Mouse (Mus musculus): ENCODE measurements at regions not wholly inside any gene's neighbourhood (a gene's known extent, or its start where the extent isn't known, plus 50 kb on each side); places are given as distances from the start of the nearest gene placed in this dataset.

DNA sequence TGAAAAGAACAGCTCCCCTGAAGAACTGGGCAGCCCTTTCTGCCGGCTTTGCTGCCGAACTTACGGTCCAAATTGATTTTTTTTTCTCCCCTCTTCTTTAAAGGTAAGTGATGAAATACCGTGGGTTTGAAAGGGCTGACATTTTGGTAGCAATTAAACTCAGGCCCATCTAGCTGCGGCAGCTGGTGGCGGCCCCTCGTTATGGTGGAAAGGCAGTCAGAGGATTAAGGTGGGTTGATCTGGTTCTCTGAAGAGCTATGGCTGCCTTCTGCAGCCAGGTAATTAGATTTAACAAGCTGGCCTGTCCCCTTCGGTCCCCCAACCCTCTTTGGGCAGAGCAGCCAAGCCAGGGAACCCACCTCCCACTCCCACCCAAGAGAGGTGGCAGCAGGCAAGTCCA is 214.1 kb upstream of the Csf3r start:
- Histone ChIP-seq H3K27me3 (ENCODE audit: control insufficient read depth, insufficient read depth, low read length) (no peaks in the 10 kb centered on the region), H3K36me3 (ENCODE audit: control insufficient read depth, insufficient read depth, low read length) (no peaks in the 10 kb centered on the region), H3K27ac (ENCODE audit: low read length) (no peak overlapping the region), H3K4me2 (ENCODE audit: low read depth, low read length) (no peak overlapping the region), H3K4me1 (ENCODE audit: control insufficient read depth, insufficient read depth, low read length) (no peaks in the 10 kb centered on the region), H3K9ac (ENCODE audit: low read length) (no peak overlapping the region), H3K9me3 (replicated peaks; ENCODE audit: control insufficient read depth, low read length) (no peaks in the 10 kb centered on the region), H3K4me3 (replicated peaks; ENCODE audit: low read length) (no peak overlapping the region)
- no peak for ATAC-seq (ENCODE audit: insufficient read depth, low FRiP score)
- WGBS: 63% methylated on average over 8 of the region's 8 CpGs

DNA sequence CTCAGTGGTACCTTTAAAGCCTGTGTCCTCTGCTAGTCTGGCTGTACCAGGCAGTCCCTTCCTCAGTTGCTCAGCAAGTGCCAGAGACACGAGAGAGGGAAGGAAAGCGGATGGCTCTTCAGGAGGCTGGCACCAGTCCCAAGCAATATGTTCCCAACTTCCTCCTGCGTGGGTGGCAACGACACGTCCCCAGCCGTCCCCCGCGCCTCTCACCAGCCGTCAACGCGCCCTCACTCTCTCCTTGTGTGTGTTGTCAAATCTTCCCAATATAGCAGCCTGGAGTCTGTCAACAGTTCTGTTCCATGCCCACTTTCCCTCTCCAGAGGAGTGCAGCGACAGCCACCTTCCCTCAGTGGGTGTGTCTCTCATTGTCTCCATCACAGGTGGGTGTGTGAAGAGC is 210.0 kb upstream of the Csf3r start:
- WGBS: 78% methylated on average over 12 of the region's 12 CpGs
- Histone ChIP-seq H3K9me3 (replicated peaks; ENCODE audit: control insufficient read depth, low read length) (no peaks in the 10 kb centered on the region), H3K4me2 (ENCODE audit: low read depth, low read length) (no peak overlapping the region), H3K4me1 (ENCODE audit: control insufficient read depth, insufficient read depth, low read length) (no peaks in the 10 kb centered on the region), H3K9ac (ENCODE audit: low read length) (no peak overlapping the region), H3K4me3 (replicated peaks; ENCODE audit: low read length) (no peak overlapping the region), H3K27ac (ENCODE audit: low read length) (no peak overlapping the region), H3K36me3 (ENCODE audit: control insufficient read depth, insufficient read depth, low read length) (no peaks in the 10 kb centered on the region), H3K27me3 (ENCODE audit: control insufficient read depth, insufficient read depth, low read length) (no peaks in the 10 kb centered on the region)
- ATAC-seq (ENCODE audit: insufficient read depth, low FRiP score): no peak

GRCm38 (mm10) chr4:125815276-125815675 is 209.1 kb upstream of the Csf3r start:
- Histone ChIP-seq H3K27me3 (ENCODE audit: control insufficient read depth, insufficient read depth, low read length) (no peaks in the 10 kb centered on the region), H3K4me1 (ENCODE audit: control insufficient read depth, insufficient read depth, low read length) (no peaks in the 10 kb centered on the region)

DNA sequence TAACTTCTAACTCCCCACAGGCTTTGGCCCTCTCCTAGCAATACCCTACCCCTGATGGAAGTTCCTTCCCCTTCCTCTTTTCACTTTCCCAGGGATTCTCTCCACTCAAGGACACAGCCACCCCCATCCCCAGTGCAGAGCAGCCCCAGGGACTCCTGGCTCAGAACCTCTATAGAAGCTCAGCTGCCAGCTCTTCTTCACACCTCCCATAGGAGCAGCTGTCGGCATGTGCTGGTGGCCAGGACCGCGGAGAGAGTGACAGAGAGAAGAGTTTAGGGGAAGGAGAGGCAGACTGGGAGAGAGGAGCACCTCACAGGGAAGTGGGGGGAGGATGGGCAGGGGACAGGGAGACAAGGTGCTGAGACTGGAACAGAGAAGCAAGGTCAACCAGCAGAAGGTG is 199.8 kb upstream of the Csf3r start:
- ATAC-seq (ENCODE audit: insufficient read depth, low FRiP score): no peak
- no peaks in the 10 kb centered on the region for H3K36me3 ChIP-seq (ENCODE audit: control insufficient read depth, insufficient read depth, low read length)
- no peaks in the 10 kb centered on the region for H3K4me1 ChIP-seq (ENCODE audit: control insufficient read depth, insufficient read depth, low read length)
- no peaks in the 10 kb centered on the region for H3K27me3 ChIP-seq (ENCODE audit: control insufficient read depth, insufficient read depth, low read length)
- 21% methylated on average over 3 of the region's 3 CpGs for WGBS
- H3K9ac ChIP-seq (ENCODE audit: low read length): no peak overlapping the region
- H3K4me3 ChIP-seq (replicated peaks; ENCODE audit: low read length): no peak overlapping the region
- no peaks in the 10 kb centered on the region for H3K9me3 ChIP-seq (replicated peaks; ENCODE audit: control insufficient read depth, low read length)
- no peak overlapping the region for H3K27ac ChIP-seq (ENCODE audit: low read length)
- no peak overlapping the region for H3K4me2 ChIP-seq (ENCODE audit: low read depth, low read length)

More at GRCm38 (mm10) chr4:125815276-125815675, 209.1 kb upstream of the Csf3r start:
- Histone ChIP-seq H3K4me3 (replicated peaks; ENCODE audit: low read length) (no peak overlapping the region), H3K9me3 (replicated peaks; ENCODE audit: control insufficient read depth, low read length) (no peaks in the 10 kb centered on the region), H3K36me3 (ENCODE audit: control insufficient read depth, insufficient read depth, low read length) (no peaks in the 10 kb centered on the region), H3K9ac (ENCODE audit: low read length) (no peak overlapping the region), H3K27ac (ENCODE audit: low read length) (no peak overlapping the region), H3K4me2 (ENCODE audit: low read depth, low read length) (no peak overlapping the region)
- whole genome bisulfite sequencing: 54% methylated on average over 3 of the region's 3 CpGs
- no peak for ATAC-seq (ENCODE audit: insufficient read depth, low FRiP score)

DNA sequence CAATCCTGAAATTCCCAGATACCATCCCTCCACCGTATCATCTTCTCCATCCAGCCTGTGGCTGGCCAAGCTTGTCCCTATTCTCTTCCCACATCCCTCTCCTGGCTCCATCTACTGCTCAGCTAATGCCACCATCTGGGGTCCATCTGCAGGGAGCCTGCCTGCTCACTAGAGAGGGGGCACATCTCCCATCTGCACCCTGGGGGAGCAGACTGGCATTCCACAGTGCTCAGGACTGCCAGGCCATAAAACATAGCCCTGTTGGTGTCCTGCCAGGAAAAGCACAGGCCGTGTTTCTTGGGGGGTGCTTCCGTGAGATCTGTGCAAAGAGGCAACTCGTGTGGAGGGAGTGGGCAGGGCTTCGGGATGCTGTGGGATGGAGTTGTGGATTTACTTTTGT is 197.9 kb upstream of the Csf3r start:
- no peaks in the 10 kb centered on the region for H3K9me3 ChIP-seq (replicated peaks; ENCODE audit: control insufficient read depth, low read length)
- H3K27me3 ChIP-seq (ENCODE audit: control insufficient read depth, insufficient read depth, low read length): no peaks in the 10 kb centered on the region
- H3K4me1 ChIP-seq (ENCODE audit: control insufficient read depth, insufficient read depth, low read length): no peaks in the 10 kb centered on the region
- no peak overlapping the region for H3K4me3 ChIP-seq (replicated peaks; ENCODE audit: low read length)
- ATAC-seq (ENCODE audit: insufficient read depth, low FRiP score): no peak
- H3K27ac ChIP-seq (ENCODE audit: low read length): no peak overlapping the region
- H3K4me2 ChIP-seq (ENCODE audit: low read depth, low read length): no peak overlapping the region
- no peaks in the 10 kb centered on the region for H3K36me3 ChIP-seq (ENCODE audit: control insufficient read depth, insufficient read depth, low read length)
- no peak overlapping the region for H3K9ac ChIP-seq (ENCODE audit: low read length)
- WGBS: 66% methylated on average over 5 of the region's 5 CpGs

DNA sequence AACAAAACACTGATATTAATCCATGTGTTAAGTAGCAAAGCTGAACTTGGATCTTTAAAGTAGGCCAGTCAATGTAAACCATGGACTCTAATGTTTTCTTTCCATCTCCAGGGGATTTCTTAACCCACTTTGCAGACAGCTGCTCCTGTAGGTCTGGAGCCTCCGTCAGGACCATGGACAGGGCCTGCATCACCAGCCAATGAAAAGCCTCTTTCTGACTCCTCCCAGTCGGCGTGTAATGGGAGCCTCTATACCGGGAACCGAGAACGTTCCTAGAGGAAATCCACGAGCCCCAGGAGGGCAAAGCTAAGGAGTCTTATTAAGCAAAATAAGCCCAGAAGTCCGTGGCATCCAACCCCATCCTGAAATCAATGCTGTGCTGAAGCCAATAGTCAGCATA is 189.1 kb upstream of the Csf3r start:
- WGBS: under 1% methylated on average over 8 of the region's 8 CpGs
- H3K4me1 ChIP-seq (ENCODE audit: control insufficient read depth, insufficient read depth, low read length): no peaks in the 10 kb centered on the region
- no peak overlapping the region for H3K27ac ChIP-seq (ENCODE audit: low read length)
- H3K36me3 ChIP-seq (ENCODE audit: control insufficient read depth, insufficient read depth, low read length): no peaks in the 10 kb centered on the region
- H3K27me3 ChIP-seq (ENCODE audit: control insufficient read depth, insufficient read depth, low read length): no peaks in the 10 kb centered on the region
- H3K9ac ChIP-seq (ENCODE audit: low read length): no peak overlapping the region
- no peak overlapping the region for H3K4me2 ChIP-seq (ENCODE audit: low read depth, low read length)
- H3K9me3 ChIP-seq (replicated peaks; ENCODE audit: control insufficient read depth, low read length): no peaks in the 10 kb centered on the region
- H3K4me3 ChIP-seq (replicated peaks; ENCODE audit: low read length): no peak overlapping the region
- no peak; the same call in 1 of the 2 replicates for ATAC-seq (ENCODE audit: insufficient read depth, low FRiP score)

GRCm38 (mm10) chr4:125847568-125847967 is 176.8 kb upstream of the Csf3r start:
- Histone ChIP-seq H3K36me3 (ENCODE audit: control insufficient read depth, insufficient read depth, low read length) (no peaks in the 10 kb centered on the region), H3K4me3 (replicated peaks; ENCODE audit: low read length) (no peak overlapping the region), H3K9me3 (replicated peaks; ENCODE audit: control insufficient read depth, low read length) (no peaks in the 10 kb centered on the region), H3K9ac (ENCODE audit: low read length) (no peak overlapping the region), H3K27ac (ENCODE audit: low read length) (no peak overlapping the region), H3K4me1 (ENCODE audit: control insufficient read depth, insufficient read depth, low read length) (no peaks in the 10 kb centered on the region), H3K4me2 (ENCODE audit: low read depth, low read length) (no peak overlapping the region), H3K27me3 (ENCODE audit: control insufficient read depth, insufficient read depth, low read length) (no peaks in the 10 kb centered on the region)
- no peak for ATAC-seq (ENCODE audit: insufficient read depth, low FRiP score)
- WGBS: 81% methylated on average over 3 of the region's 3 CpGs

DNA sequence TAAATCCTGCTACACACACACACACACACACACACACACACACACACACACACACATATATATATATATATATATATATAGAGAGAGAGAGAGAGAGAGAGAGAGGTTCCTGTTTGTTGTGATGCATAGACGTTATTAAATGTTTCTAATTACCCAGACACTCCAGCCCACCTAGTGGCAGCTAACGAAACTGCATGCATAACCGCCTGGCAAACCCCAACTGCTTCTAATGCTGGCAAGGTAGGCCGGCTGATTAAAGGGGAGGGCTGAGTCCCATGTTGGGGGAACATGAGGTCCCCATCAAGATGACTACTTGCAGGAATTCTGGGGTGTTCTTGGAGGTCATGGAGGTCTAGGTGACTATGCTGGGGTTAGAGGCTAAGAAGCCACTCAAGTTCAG is 174.1 kb upstream of the Csf3r start:
- 17% methylated on average over 4 of the region's 4 CpGs for WGBS
- Histone ChIP-seq H3K9me3 (replicated peaks; ENCODE audit: control insufficient read depth, low read length) (no peaks in the 10 kb centered on the region), H3K4me1 (ENCODE audit: control insufficient read depth, insufficient read depth, low read length) (no peaks in the 10 kb centered on the region), H3K9ac (ENCODE audit: low read length) (no peak overlapping the region), H3K4me2 (ENCODE audit: low read depth, low read length) (no peak overlapping the region), H3K4me3 (replicated peaks; ENCODE audit: low read length) (no peak overlapping the region), H3K36me3 (ENCODE audit: control insufficient read depth, insufficient read depth, low read length) (no peaks in the 10 kb centered on the region), H3K27me3 (ENCODE audit: control insufficient read depth, insufficient read depth, low read length) (no peaks in the 10 kb centered on the region), H3K27ac (ENCODE audit: low read length) (no peak overlapping the region)
- no peak for ATAC-seq (ENCODE audit: insufficient read depth, low FRiP score)

DNA sequence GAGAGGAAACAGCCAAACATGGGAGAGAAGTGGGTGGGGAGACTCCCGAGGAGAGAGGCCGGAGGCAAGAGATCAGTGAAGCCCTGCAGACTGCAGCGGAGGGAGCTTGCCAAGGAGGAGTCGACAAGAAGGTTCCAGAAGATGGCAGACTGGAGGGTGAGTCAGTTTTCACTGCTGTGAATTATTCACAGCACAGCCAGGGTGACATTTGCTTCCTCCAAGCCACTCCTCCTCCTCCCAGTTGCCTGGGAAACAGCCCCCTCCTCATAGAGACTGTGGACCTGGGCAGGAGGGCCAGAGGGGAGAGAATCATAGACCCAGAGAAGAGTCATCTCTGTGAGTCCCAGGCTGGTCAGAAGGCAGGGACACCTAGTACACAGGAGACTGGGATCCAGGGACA is 171.8 kb upstream of the Csf3r start:
- no peak overlapping the region for H3K4me3 ChIP-seq (replicated peaks; ENCODE audit: low read length)
- no peak for ATAC-seq (ENCODE audit: insufficient read depth, low FRiP score)
- H3K4me1 ChIP-seq (ENCODE audit: control insufficient read depth, insufficient read depth, low read length): peaks cover 3% of the 10 kb centered on the region; the same call in 1 of the 2 replicates
- H3K9ac ChIP-seq (ENCODE audit: low read length): no peak overlapping the region
- 63% methylated on average over 4 of the region's 4 CpGs for WGBS
- no peaks in the 10 kb centered on the region for H3K27me3 ChIP-seq (ENCODE audit: control insufficient read depth, insufficient read depth, low read length)
- no peak overlapping the region for H3K27ac ChIP-seq (ENCODE audit: low read length)
- no peaks in the 10 kb centered on the region for H3K36me3 ChIP-seq (ENCODE audit: control insufficient read depth, insufficient read depth, low read length)
- no peak overlapping the region for H3K4me2 ChIP-seq (ENCODE audit: low read depth, low read length)
- H3K9me3 ChIP-seq (replicated peaks; ENCODE audit: control insufficient read depth, low read length): no peaks in the 10 kb centered on the region

Measured in stomach, embryonic 16.5 days (tissue).